Mouse (Mus musculus): ENCODE data around the gene Ankrd26. TPM values are rescaled to one million over a fixed set of nuclear protein-coding genes. Genes with fewer than 3 reads are reported as not detected.

The Ankrd26 gene
- total RNA-seq, 2 experiments from 2014 or later, result 9.0 to 11.5 TPM

DNA sequence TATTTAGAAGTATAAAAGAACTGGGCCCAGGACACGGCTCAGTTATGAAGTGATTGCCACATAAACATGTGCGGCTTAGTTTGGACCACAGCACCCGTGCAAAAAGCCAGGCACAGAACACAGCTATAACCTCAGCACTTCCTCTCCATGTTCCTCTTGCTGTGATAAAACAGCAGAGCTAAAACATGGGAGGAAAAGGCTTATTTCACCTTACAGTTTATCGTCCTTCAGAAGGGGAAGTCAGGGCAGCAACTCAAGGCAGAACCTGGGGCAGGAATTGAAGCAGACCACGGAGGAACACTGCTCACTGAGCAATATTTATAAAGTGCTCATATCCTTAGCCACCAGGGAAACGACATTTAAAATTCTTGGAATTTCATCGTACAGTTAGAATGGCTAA lies 63.0 kb downstream of the Ankrd26 start:
- no peak for DNase-seq (ENCODE audit: low spot score in 2 of 2)
- intact Hi-C loops (cut with DNase I), result no loop called here

DNA sequence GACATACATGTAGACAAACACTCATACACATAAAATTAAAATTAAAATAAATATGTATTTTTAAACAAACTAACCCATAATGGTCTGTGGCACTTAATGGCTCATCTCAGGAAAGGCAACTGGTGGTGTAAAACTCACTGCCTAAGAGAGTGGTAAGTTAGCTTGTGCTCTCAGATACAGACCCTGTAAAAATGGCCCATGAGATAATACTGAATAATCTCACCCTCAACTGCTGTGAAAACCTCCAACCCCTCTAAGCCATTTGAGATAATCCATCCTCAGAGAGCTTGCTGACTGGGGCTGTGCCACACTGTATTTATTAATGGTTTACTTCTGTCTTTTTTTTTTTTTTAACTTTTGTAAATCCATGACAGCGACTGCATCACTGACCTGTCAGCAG lies 79.9 kb downstream of the Ankrd26 start:
- no peak for DNase-seq (ENCODE audit: low spot score in 2 of 2)
- intact Hi-C loops (cut with DNase I), result no loop called here

- intact Hi-C loops (cut with DNase I), result loop anchor here (1.0 kb wide), 1 partner anchor 24 kb away; the partner anchor contains the start of gene Zfp248
- DNase-seq (ENCODE audit: low spot score in 2 of 2), result peak; percentile 85 to 89
Measured at GRCm38 (mm10) chr6:118478957-118479708, 82.9 kb downstream of the Ankrd26 start, which contains the start of gene Zfp9. Gene Zfp9, minus strand, starts transcription at chr6:118479320.

DNA sequence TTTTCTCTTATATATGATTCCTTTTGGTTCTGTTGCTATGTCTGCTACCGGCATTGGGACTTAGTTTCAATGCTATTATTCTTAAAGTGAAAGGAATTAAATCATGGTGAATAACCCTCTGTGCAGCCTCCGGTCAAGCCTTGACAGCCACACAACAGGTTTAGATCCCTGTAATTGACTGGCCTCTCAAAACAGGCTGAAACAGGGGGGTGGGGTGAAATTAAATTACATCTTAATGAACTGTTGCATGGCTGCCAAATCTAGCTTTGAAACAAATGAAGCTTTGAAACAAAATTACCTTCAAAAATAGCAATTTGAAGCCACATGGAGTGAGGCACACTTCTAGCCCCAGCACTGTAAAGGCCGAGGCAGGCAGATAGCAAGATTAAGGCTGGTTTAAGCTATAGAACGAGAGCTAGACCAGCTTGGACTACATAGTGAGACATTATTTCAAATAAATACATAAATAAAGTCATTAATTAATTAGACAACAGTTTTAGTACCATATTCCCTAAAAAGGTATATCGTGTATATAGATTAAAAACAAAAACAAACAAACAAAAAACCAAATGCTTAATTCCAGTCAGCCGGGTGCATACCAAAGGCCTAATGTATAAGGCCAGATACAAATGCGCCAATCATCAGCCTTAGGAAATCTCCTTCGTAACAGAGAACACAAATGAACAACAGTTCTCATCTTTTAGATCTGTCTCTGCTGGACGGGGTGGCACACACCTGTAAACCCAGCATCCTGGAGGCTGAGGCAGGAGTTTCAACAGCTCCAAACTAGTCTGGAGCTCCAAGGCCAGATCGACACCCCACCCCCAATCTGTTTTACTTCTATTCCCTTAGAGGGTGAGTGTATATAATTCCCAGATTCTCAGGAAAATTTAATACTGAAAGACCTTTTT lies 83.9 kb downstream of the Ankrd26 start:
- DNase-seq (ENCODE audit: low spot score in 2 of 2), result no peak
- intact Hi-C loops (cut with DNase I), result no loop called here

DNA sequence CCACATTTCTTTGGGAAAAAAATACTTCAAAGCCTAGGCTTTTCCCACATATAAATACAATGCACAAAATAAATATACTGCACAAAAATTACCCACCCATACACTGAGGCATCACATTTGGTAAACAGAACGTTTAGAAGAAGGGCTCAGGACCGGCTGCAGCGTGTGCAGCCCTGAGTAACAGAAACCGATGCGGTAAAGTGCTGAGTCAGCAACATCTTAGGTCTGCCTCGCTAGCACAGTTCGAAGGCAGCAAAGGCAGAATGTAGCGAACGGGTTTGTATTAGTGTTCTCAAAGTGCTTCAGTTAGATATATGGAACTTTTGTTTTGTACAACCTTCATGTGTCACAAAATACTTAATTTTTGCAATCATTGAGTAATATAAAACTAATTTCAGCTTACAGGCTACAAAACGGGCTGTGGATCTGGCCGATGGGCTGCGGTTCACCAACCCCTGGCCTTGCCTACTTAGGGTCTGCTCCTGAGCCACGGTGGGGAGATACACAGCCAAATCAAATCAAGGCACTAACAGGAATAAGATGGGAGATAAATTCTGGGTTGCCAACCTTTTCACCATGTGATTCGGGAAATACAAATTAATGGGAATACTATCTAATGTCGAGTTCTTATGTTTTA lies 99.8 kb downstream of the Ankrd26 start:
- DNase-seq (ENCODE audit: low spot score in 2 of 2), result no peak
- intact Hi-C loops (cut with DNase I), result no loop called here

GRCm38 (mm10) chr6:118457726-118458125 lies 104.3 kb downstream of the Ankrd26 start:
- DNase-seq (ENCODE audit: low spot score in 2 of 2), result no peak
- intact Hi-C loops (cut with DNase I), result no loop called here

DNA sequence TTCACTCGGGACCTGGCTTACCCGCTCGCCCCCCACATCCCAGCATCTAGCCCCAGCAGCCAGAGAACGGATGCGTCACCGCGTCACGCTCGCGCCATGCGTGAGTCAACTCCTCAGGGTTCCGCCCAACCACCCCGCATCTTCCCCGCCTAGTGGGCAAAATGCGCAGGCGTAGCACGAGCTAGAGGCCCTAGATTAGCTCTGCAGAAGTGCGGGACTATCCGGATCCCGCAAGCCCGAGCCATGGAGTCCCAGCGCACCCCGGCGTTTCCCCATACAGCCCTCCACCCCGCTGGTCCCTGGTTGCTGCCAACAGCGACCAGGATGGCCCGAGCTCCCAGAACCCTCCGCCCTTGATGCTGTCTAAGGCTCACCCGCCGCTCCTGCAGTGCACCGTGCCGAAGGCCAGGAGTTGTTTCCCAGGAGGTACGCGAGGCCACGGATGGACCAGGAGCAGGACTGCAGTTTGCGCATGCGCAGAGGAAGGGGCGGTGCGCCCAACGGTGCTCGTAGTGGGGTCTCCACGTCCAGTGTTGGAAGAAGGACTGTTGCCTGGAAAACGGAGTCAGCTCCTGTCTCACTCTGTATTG lies 106.9 kb downstream of the Ankrd26 start, which contains the start of gene Zfp248:
Gene Zfp248 (minus strand): TSS at position 487 of the 590 bp plus-strand sequence.
- intact Hi-C loops (cut with DNase I), result loop anchor here (1.0 kb wide), 1 partner anchor 24 kb away; the partner anchor contains the start of gene Zfp9

GRCm38 (mm10) chr6:118454452-118454851 lies 107.6 kb downstream of the Ankrd26 start:
- intact Hi-C loops (cut with DNase I), result no loop called here
- DNase-seq (ENCODE audit: low spot score in 2 of 2), result peak; percentile 34 to 36

More for the DNA sequence above, 106.9 kb downstream of the Ankrd26 start, which contains the start of gene Zfp248:
- DNase-seq (ENCODE audit: low spot score in 2 of 2), result peak; percentile 93 to 95

Other genes with a start within 250 kb of the Ankrd26 start
- gene Bms1, start 142.8 kb downstream of the Ankrd26 start, total RNA-seq (2021), result 10 to 100 TPM; 26.1 to 33.3 TPM
- 10 to 100 TPM; 18.3 to 21.2 TPM for gene Zfp248, start 106.7 kb downstream of the Ankrd26 start, total RNA-seq (2021)
- gene Zfp9, start 82.9 kb downstream of the Ankrd26 start, total RNA-seq (2021), result 10 to 100 TPM; 18.5 to 19.7 TPM